Mouse (Mus musculus): ENCODE results near the gene Vps16. TPM values are rescaled to one million over a fixed set of nuclear protein-coding genes. Genes with fewer than 3 reads are reported as not detected.

Gene Vps16
- polyA plus RNA-seq, 1 experiment from 2014 or later = 121 TPM

- H3K4me2 ChIP-seq = no peak overlapping the region
- no peak overlapping the region for H3K27ac ChIP-seq
- 73% methylated on average over 15 of the region's 15 CpGs for WGBS
- H3K9me3 ChIP-seq = no peaks in the 10 kb centered on the region
- ATAC-seq (ENCODE audit: insufficient number of reproducible peaks, insufficient read depth, low FRiP score, low TSS enrichment, low read depth) = no peak
- no peaks in the 10 kb centered on the region; the same call in 1 of the 2 replicates for H3K4me1 ChIP-seq (replicated peaks)
- H3K36me3 ChIP-seq = no peaks in the 10 kb centered on the region
- no peak overlapping the region for H3K4me3 ChIP-seq (replicated peaks)
- no peak overlapping the region for H3K9ac ChIP-seq (replicated peaks)
- H3K27me3 ChIP-seq = no peaks in the 10 kb centered on the region
Measured at GRCm38 (mm10) chr2:130461287-130462071, 37.3 kb downstream of the Vps16 start.

GRCm38 (mm10) chr2:130466438-130466837 lies 42.3 kb downstream of the Vps16 start:
- Histone ChIP-seq H3K4me3 (replicated peaks) (no peak overlapping the region), H3K36me3 (no peaks in the 10 kb centered on the region), H3K9me3 (no peaks in the 10 kb centered on the region), H3K9ac (replicated peaks) (no peak overlapping the region), H3K27ac (no peak overlapping the region), H3K4me2 (no peak overlapping the region), H3K27me3 (no peaks in the 10 kb centered on the region), H3K4me1 (replicated peaks) (no peaks in the 10 kb centered on the region; the same call in 1 of the 2 replicates)
- no peak for ATAC-seq (ENCODE audit: insufficient number of reproducible peaks, insufficient read depth, low FRiP score, low TSS enrichment, low read depth)
- 91% methylated on average over 1 of the region's 1 CpGs for WGBS

- H3K4me2 ChIP-seq = no peak overlapping the region
- H3K4me3 ChIP-seq (replicated peaks) = no peak overlapping the region
- no peak overlapping the region for H3K9ac ChIP-seq (replicated peaks)
- H3K27me3 ChIP-seq = no peaks in the 10 kb centered on the region
- no peaks in the 10 kb centered on the region for H3K36me3 ChIP-seq
- WGBS = 74% methylated on average over 4 of the region's 4 CpGs
- H3K9me3 ChIP-seq = no peaks in the 10 kb centered on the region
- H3K27ac ChIP-seq = no peak overlapping the region
- H3K4me1 ChIP-seq (replicated peaks) = no peaks in the 10 kb centered on the region
- ATAC-seq (ENCODE audit: insufficient number of reproducible peaks, insufficient read depth, low FRiP score, low TSS enrichment, low read depth) = no peak
Measured at GRCm38 (mm10) chr2:130469366-130469765, 45.2 kb downstream of the Vps16 start.

GRCm38 (mm10) chr2:130469935-130470334 lies 45.8 kb downstream of the Vps16 start:
- H3K9me3 ChIP-seq = no peaks in the 10 kb centered on the region
- no peak overlapping the region for H3K27ac ChIP-seq
- no peaks in the 10 kb centered on the region for H3K4me1 ChIP-seq (replicated peaks)
- ATAC-seq (ENCODE audit: insufficient number of reproducible peaks, insufficient read depth, low FRiP score, low TSS enrichment, low read depth) = no peak
- WGBS = 85% methylated on average over 2 of the region's 2 CpGs
- no peak overlapping the region for H3K4me2 ChIP-seq
- no peaks in the 10 kb centered on the region for H3K27me3 ChIP-seq
- H3K4me3 ChIP-seq (replicated peaks) = no peak overlapping the region
- no peaks in the 10 kb centered on the region for H3K36me3 ChIP-seq
- H3K9ac ChIP-seq (replicated peaks) = no peak overlapping the region

GRCm38 (mm10) chr2:130472908-130473510 lies 48.9 kb downstream of the Vps16 start:
- Histone ChIP-seq H3K4me3 (replicated peaks) (no peak overlapping the region), H3K27me3 (no peaks in the 10 kb centered on the region), H3K9me3 (no peaks in the 10 kb centered on the region), H3K27ac (no peak overlapping the region), H3K4me1 (replicated peaks) (no peaks in the 10 kb centered on the region), H3K4me2 (no peak overlapping the region), H3K9ac (replicated peaks) (no peak overlapping the region), H3K36me3 (peaks cover 2% of the 10 kb centered on the region; the same call in 1 of the 2 replicates)
- no peak for ATAC-seq (ENCODE audit: insufficient number of reproducible peaks, insufficient read depth, low FRiP score, low TSS enrichment, low read depth)
- 74% methylated on average over 8 of the region's 8 CpGs for WGBS

- H3K4me3 ChIP-seq (replicated peaks) = no peak overlapping the region
- 0 out of 2 replicates have a peak, but pooled peaks cover 10% of the 10 kb centered on the region for H3K9me3 ChIP-seq
- WGBS = 93% methylated on average over 11 of the region's 11 CpGs
- H3K36me3 ChIP-seq = peaks cover 10% of the 10 kb centered on the region; the same call in 1 of the 2 replicates
- no peak overlapping the region for H3K9ac ChIP-seq (replicated peaks)
- no peaks in the 10 kb centered on the region for H3K27me3 ChIP-seq
- H3K4me1 ChIP-seq (replicated peaks) = no peaks in the 10 kb centered on the region
- H3K27ac ChIP-seq = no peak overlapping the region
- no peak for ATAC-seq (ENCODE audit: insufficient number of reproducible peaks, insufficient read depth, low FRiP score, low TSS enrichment, low read depth)
- H3K4me2 ChIP-seq = no peak overlapping the region
Measured at GRCm38 (mm10) chr2:130475764-130476163, 51.6 kb downstream of the Vps16 start.

GRCm38 (mm10) chr2:130476666-130477297 lies 52.6 kb downstream of the Vps16 start:
- no peak overlapping the region for H3K9ac ChIP-seq (replicated peaks)
- H3K9me3 ChIP-seq = 0 out of 2 replicates have a peak, but pooled peaks cover 10% of the 10 kb centered on the region
- H3K4me1 ChIP-seq (replicated peaks) = no peaks in the 10 kb centered on the region
- H3K36me3 ChIP-seq = peaks cover 10% of the 10 kb centered on the region; the same call in 1 of the 2 replicates
- no peak for ATAC-seq (ENCODE audit: insufficient number of reproducible peaks, insufficient read depth, low FRiP score, low TSS enrichment, low read depth)
- H3K27ac ChIP-seq = no peak overlapping the region
- H3K4me3 ChIP-seq (replicated peaks) = no peak overlapping the region
- WGBS = 63% methylated on average over 6 of the region's 6 CpGs
- no peaks in the 10 kb centered on the region for H3K27me3 ChIP-seq
- no peak overlapping the region for H3K4me2 ChIP-seq

- Histone ChIP-seq H3K4me3 (replicated peaks) (no peak overlapping the region), H3K9me3 (peaks cover 10% of the 10 kb centered on the region; the same call in 1 of the 2 replicates), H3K27ac (no peak overlapping the region), H3K36me3 (peaks cover 10% of the 10 kb centered on the region; the same call in 1 of the 2 replicates), H3K4me1 (replicated peaks) (no peaks in the 10 kb centered on the region), H3K4me2 (no peak overlapping the region), H3K27me3 (no peaks in the 10 kb centered on the region), H3K9ac (replicated peaks) (no peak overlapping the region)
- ATAC-seq (ENCODE audit: insufficient number of reproducible peaks, insufficient read depth, low FRiP score, low TSS enrichment, low read depth) = no peak
- WGBS = 95% methylated on average over 4 of the region's 4 CpGs
Measured at GRCm38 (mm10) chr2:130482177-130482576, 58.0 kb downstream of the Vps16 start.

- WGBS = 87% methylated on average over 3 of the region's 3 CpGs
- H3K36me3 ChIP-seq = peaks cover 10% of the 10 kb centered on the region; the same call in 1 of the 2 replicates
- no peak for ATAC-seq (ENCODE audit: insufficient number of reproducible peaks, insufficient read depth, low FRiP score, low TSS enrichment, low read depth)
- no peaks in the 10 kb centered on the region for H3K27me3 ChIP-seq
- H3K27ac ChIP-seq = no peak overlapping the region
- no peaks in the 10 kb centered on the region for H3K4me1 ChIP-seq (replicated peaks)
- no peak overlapping the region for H3K4me2 ChIP-seq
- H3K9ac ChIP-seq (replicated peaks) = no peak overlapping the region
- peaks cover 10% of the 10 kb centered on the region; the same call in 1 of the 2 replicates for H3K9me3 ChIP-seq
- H3K4me3 ChIP-seq (replicated peaks) = no peak overlapping the region
Measured at GRCm38 (mm10) chr2:130482700-130483099, 58.6 kb downstream of the Vps16 start.

GRCm38 (mm10) chr2:130484206-130484605 lies 60.1 kb downstream of the Vps16 start:
- WGBS = 83% methylated on average over 1 of the region's 1 CpGs
- Histone ChIP-seq H3K27me3 (no peaks in the 10 kb centered on the region), H3K4me3 (replicated peaks) (no peak overlapping the region), H3K9me3 (peaks cover 8% of the 10 kb centered on the region; the same call in 1 of the 2 replicates), H3K4me1 (replicated peaks) (no peaks in the 10 kb centered on the region), H3K27ac (no peak overlapping the region), H3K36me3 (no peaks in the 10 kb centered on the region), H3K9ac (replicated peaks) (no peak overlapping the region), H3K4me2 (no peak overlapping the region)
- no peak for ATAC-seq (ENCODE audit: insufficient number of reproducible peaks, insufficient read depth, low FRiP score, low TSS enrichment, low read depth)

- Histone ChIP-seq H3K36me3 (no peaks in the 10 kb centered on the region; the same call in 1 of the 2 replicates), H3K9ac (replicated peaks) (no peak overlapping the region), H3K4me3 (replicated peaks) (no peak overlapping the region), H3K4me1 (replicated peaks) (peaks cover 9% of the 10 kb centered on the region), H3K9me3 (peaks cover 10% of the 10 kb centered on the region), H3K4me2 (no peak overlapping the region), H3K27me3 (no peaks in the 10 kb centered on the region), H3K27ac (no peak overlapping the region)
- whole genome bisulfite sequencing = 80% methylated on average over 2 of the region's 2 CpGs
- ATAC-seq (ENCODE audit: insufficient number of reproducible peaks, insufficient read depth, low FRiP score, low TSS enrichment, low read depth) = no peak
Measured at GRCm38 (mm10) chr2:130488002-130488401, 63.9 kb downstream of the Vps16 start.
